Mouse (Mus musculus) forebrain, embryonic 12.5 days (tissue): ENCODE results near the gene Pik3ca. TPM values are rescaled to one million over a fixed set of nuclear protein-coding genes. Genes with fewer than 3 reads are reported as not detected.

Source experiments
- ATAC-seq: fragments of 200-750 bp; cut with Nextera tagmentation; 2 replicates; pipeline ENCODE4 v1.8.0; 2017; ENCODE audit warnings: moderate TSS enrichment; ENCODE audit not compliant: low FRiP score
- H3K27ac ChIP-seq: fragments of 300-500 bp; sonication (generic); 2 replicates; pipeline ENCODE4 v1.5.1; 2016; ENCODE audit warnings: mild to moderate bottlenecking
- H3K27me3 ChIP-seq: fragments of 300-500 bp; sonication (generic); 2 replicates; pipeline ENCODE4 v1.6.1; 2016; ENCODE audit warnings: mild to moderate bottlenecking
- H3K36me3 ChIP-seq: fragments of 300-500 bp; sonication (generic); replicated peaks from 2 replicates; pipeline ENCODE4 v1.6.1; 2016; ENCODE audit warnings: mild to moderate bottlenecking
- H3K4me1 ChIP-seq: fragments of 300-500 bp; sonication (generic); 2 replicates; pipeline ENCODE4 v1.6.1; 2016
- H3K4me2 ChIP-seq: fragments of 300-500 bp; sonication (generic); 2 replicates; pipeline ENCODE4 v1.6.1; 2016; ENCODE audit warnings: mild to moderate bottlenecking, moderate library complexity
- H3K4me3 ChIP-seq: fragments of 300-500 bp; sonication (generic); replicated peaks from 2 replicates; pipeline ENCODE4 v1.5.1; 2016; ENCODE audit warnings: mild to moderate bottlenecking
- H3K9ac ChIP-seq: fragments of 300-500 bp; sonication (generic); 2 replicates; pipeline ENCODE4 v1.6.1; 2016; ENCODE audit warnings: mild to moderate bottlenecking
- H3K9me3 ChIP-seq: fragments of 300-500 bp; sonication (generic); 2 replicates; pipeline ENCODE4 v1.6.1; 2016
- WGBS: fragments of 180-500 bp; shearing (Covaris S2); methylation state at CpG from one replicate; pipeline ENCODE4 v1.1.7; 2016; 5-methylcytosine and 5-hydroxymethylcytosine counted together
- polyA plus RNA-seq: library from polyadenylated mRNA; unstranded; fragments of >200 nt; fragmentation: Nextera tagmentation; extraction: Ambion mirVana; gene quantifications from 2 replicates; pipeline ENCODE4 v1.2.1, GENCODE M21; 2016

Pik3ca gene
- polyA plus RNA-seq, 1 experiment from 2014 or later: 12.9 TPM

DNA sequence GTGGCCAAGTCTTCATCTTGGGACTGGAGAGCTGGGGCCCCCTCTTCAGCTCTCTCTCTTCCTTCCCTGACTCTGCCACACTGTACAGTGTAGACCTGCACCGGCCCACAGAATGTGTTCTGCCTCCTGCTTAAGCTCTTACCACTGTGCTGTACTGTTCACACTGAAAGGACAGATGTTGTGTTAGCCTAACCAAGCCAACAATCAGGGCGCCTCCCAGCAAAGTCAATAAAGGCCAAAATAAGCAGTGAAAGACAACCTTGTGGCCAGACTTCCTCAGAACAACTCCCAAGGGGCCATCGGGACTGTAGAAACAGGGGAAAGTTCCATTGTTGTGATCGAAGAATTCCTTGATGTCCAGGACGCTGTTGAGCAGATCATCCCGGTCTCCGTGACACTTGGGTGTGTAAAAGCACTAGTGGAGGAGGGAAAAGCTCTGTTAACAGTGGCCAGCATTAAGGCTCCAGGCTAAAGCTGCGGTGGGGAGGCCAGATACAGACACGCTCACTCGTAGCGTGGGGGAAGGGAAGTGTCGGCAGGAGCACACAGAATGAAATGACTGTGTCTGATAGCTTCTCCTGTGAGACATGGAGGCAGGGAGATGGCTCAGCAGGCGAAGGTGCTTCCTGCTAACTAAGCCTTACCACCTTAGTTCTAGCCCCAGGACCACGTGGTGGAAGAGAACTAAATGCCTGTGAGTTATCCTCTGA lies 74.9 kb downstream of the Pik3ca start:
- Histone ChIP-seq H3K4me2 (no peak overlapping the region), H3K4me1 (no peaks in the 10 kb centered on the region; the same call in 1 of the 2 replicates), H3K27ac (no peak overlapping the region), H3K9me3 (no peaks in the 10 kb centered on the region), H3K4me3 (no peak overlapping the region), H3K9ac (no peak overlapping the region), H3K36me3 (no peaks in the 10 kb centered on the region), H3K27me3 (no peaks in the 10 kb centered on the region)
- 87% methylated on average over 14 of the region's 14 CpGs for WGBS
- no peak for ATAC-seq

DNA sequence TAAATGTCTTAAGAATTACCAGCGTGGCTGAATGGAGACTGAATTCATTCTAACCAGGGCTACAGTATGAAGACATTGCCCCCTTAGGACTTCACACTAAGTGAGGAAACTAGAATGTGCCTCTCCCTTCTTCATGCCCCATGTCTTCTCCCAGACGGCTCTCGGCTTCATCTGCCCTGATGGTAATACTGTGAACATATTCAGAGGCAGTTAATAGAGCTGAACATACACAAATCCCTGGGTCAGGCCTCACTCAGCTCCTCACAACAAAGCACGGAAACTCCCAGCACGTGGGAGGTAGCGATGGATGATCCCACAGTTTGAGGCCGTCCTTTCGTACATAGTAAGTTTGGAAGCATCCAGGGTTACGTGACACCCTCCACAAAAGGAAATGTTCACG lies 75.7 kb downstream of the Pik3ca start:
- Histone ChIP-seq H3K27me3 (no peaks in the 10 kb centered on the region), H3K9me3 (no peaks in the 10 kb centered on the region), H3K4me1 (no peaks in the 10 kb centered on the region; the same call in 1 of the 2 replicates), H3K4me2 (no peak overlapping the region), H3K36me3 (no peaks in the 10 kb centered on the region), H3K4me3 (no peak overlapping the region), H3K9ac (no peak overlapping the region), H3K27ac (no peak overlapping the region)
- 90% methylated on average over 10 of the region's 10 CpGs for WGBS
- ATAC-seq: no peak

GRCm38 (mm10) chr3:32479961-32480360 lies 82.5 kb downstream of the Pik3ca start:
- no peak overlapping the region for H3K27ac ChIP-seq
- WGBS: 90% methylated on average over 7 of the region's 7 CpGs
- H3K36me3 ChIP-seq: no peaks in the 10 kb centered on the region
- no peak overlapping the region for H3K9ac ChIP-seq
- ATAC-seq: no peak
- H3K9me3 ChIP-seq: no peaks in the 10 kb centered on the region
- H3K4me3 ChIP-seq: no peak overlapping the region
- H3K4me2 ChIP-seq: no peak overlapping the region
- H3K27me3 ChIP-seq: no peaks in the 10 kb centered on the region
- no peaks in the 10 kb centered on the region for H3K4me1 ChIP-seq

DNA sequence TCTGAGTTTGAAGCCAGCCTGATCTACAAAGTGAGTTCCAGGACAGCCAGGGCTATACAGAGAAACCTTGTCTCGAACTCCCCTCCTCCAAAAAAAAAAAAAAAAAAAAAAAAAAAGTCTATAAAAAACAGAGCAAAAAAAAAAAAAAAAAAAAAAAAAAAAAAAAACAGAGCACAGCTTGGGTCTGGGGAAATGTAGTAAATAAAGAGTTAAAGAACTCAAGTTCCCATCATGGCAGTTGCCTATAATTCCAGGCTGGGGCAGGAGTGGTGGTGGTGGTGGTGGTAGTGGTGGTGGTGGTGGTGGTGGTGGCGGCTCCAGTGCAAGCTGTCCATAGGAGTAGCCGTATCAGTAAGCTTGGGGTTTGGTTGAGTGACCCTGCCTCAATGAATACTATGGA lies 85.6 kb downstream of the Pik3ca start:
- ATAC-seq: no peak
- no peaks in the 10 kb centered on the region for H3K4me1 ChIP-seq
- H3K27me3 ChIP-seq: no peaks in the 10 kb centered on the region
- no peak overlapping the region for H3K4me2 ChIP-seq
- no peaks in the 10 kb centered on the region for H3K9me3 ChIP-seq
- no peak overlapping the region for H3K4me3 ChIP-seq
- no peaks in the 10 kb centered on the region for H3K36me3 ChIP-seq
- 79% methylated on average over 3 of the region's 3 CpGs for WGBS
- no peak overlapping the region for H3K9ac ChIP-seq
- H3K27ac ChIP-seq: no peak overlapping the region

- Histone ChIP-seq H3K4me2 (no peak overlapping the region), H3K4me1 (no peaks in the 10 kb centered on the region), H3K9me3 (no peaks in the 10 kb centered on the region), H3K27ac (no peak overlapping the region), H3K36me3 (no peaks in the 10 kb centered on the region), H3K27me3 (no peaks in the 10 kb centered on the region), H3K4me3 (no peak overlapping the region), H3K9ac (no peak overlapping the region)
- WGBS: 84% methylated on average over 4 of the region's 4 CpGs
- ATAC-seq: no peak
Observed at GRCm38 (mm10) chr3:32486543-32486942, 89.1 kb downstream of the Pik3ca start.

GRCm38 (mm10) chr3:32488172-32488571 lies 90.7 kb downstream of the Pik3ca start:
- no peaks in the 10 kb centered on the region for H3K36me3 ChIP-seq
- H3K4me3 ChIP-seq: no peak overlapping the region
- no peak overlapping the region for H3K9ac ChIP-seq
- H3K9me3 ChIP-seq: no peaks in the 10 kb centered on the region
- no peaks in the 10 kb centered on the region for H3K27me3 ChIP-seq
- H3K4me1 ChIP-seq: no peaks in the 10 kb centered on the region
- ATAC-seq: no peak
- WGBS: 83% methylated on average over 6 of the region's 6 CpGs
- no peak overlapping the region for H3K27ac ChIP-seq
- H3K4me2 ChIP-seq: no peak overlapping the region

- Histone ChIP-seq H3K9ac (no peak overlapping the region), H3K4me3 (no peak overlapping the region), H3K4me1 (peaks cover 4% of the 10 kb centered on the region), H3K27ac (no peak overlapping the region), H3K27me3 (no peaks in the 10 kb centered on the region), H3K4me2 (no peak overlapping the region), H3K9me3 (no peaks in the 10 kb centered on the region), H3K36me3 (no peaks in the 10 kb centered on the region)
- 88% methylated on average over 15 of the region's 15 CpGs for WGBS
- no peak for ATAC-seq
Observed at GRCm38 (mm10) chr3:32490076-32490927, 92.8 kb downstream of the Pik3ca start.

DNA sequence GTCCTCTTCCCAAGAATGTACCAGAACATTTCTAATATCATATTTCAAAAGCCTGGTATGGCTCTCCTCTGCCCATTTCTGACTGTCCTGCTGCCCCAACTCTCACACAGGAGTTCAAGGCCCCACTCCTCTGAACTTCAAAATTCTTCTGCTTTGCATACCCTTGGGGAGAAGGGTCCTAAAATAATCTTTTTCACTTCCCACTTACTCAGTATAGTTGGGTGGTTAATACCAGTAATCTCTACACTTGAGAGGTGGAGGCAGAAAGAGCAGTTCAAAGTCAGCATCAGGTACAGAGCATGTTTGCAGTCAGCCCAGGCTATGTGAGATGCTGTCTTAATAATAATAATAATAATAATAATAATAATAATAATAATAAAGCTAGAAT lies 93.5 kb downstream of the Pik3ca start:
- Histone ChIP-seq H3K27me3 (no peaks in the 10 kb centered on the region), H3K27ac (no peak overlapping the region), H3K36me3 (no peaks in the 10 kb centered on the region), H3K4me2 (no peak overlapping the region), H3K4me1 (peaks cover 10% of the 10 kb centered on the region), H3K9me3 (no peaks in the 10 kb centered on the region), H3K4me3 (no peak overlapping the region), H3K9ac (no peak overlapping the region)
- no peak for ATAC-seq

GRCm38 (mm10) chr3:32492097-32493090 lies 94.9 kb downstream of the Pik3ca start, which contains the start of gene Kcnmb3:
Gene Kcnmb3, minus strand, starts transcription at chr3:32492231.
- ATAC-seq: no peak
- no peak within 1 kb of the TSS for H3K4me2 ChIP-seq
- WGBS: 81% methylated on average over 11 of the region's 11 CpGs
- no peaks in the 10 kb centered on the region for H3K9me3 ChIP-seq
- no peaks in the 10 kb centered on the region for H3K36me3 ChIP-seq
- H3K4me3 ChIP-seq: no peak within 1 kb of the TSS
- peaks cover 18% of the 10 kb centered on the region for H3K4me1 ChIP-seq
- H3K27me3 ChIP-seq: no peaks in the 10 kb centered on the region
- no peak within 1 kb of the TSS for H3K9ac ChIP-seq
- H3K27ac ChIP-seq: no peak within 1 kb of the TSS

- no peaks in the 10 kb centered on the region for H3K27me3 ChIP-seq
- 89% methylated on average over 8 of the region's 8 CpGs for WGBS
- no peaks in the 10 kb centered on the region for H3K9me3 ChIP-seq
- no peak overlapping the region for H3K27ac ChIP-seq
- peaks cover 18% of the 10 kb centered on the region for H3K4me1 ChIP-seq
- no peak for ATAC-seq
- H3K4me3 ChIP-seq: no peak overlapping the region
- no peak overlapping the region for H3K9ac ChIP-seq
- H3K4me2 ChIP-seq: no peak overlapping the region
- H3K36me3 ChIP-seq: no peaks in the 10 kb centered on the region
Observed at GRCm38 (mm10) chr3:32494387-32495087, 97.1 kb downstream of the Pik3ca start.

DNA sequence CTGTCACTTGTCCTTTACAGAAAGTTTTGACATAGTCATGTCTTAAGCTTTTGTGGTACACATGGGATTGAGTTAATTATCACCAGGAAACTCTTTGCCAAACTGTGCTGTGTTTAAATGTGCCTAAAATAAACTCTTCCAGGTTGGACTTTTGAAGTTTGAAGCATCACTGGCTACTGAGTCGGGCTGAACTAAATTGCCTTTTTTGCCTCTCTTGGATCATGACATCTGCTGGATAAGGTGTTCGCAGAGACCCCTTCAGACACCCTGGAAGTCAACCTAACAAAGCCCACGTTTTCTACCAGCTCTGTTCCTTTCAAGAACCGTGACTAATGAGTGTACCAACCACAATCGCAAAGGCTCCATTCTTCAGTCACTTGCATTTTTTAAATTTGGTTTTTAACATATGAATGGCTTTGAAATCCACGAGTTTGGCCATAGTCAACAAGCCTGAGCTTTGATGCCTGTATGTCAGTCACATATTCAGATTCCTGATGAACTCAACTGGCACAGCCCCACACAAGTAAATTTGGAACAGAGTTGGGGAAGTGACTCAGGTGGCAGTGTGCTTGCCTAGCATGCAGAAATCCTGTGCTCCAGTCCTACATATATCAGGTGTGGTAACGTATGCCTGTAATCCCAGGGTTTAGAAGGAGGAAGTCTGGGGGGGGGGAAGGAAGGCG lies 97.8 kb downstream of the Pik3ca start:
- H3K27me3 ChIP-seq: no peaks in the 10 kb centered on the region
- no peaks in the 10 kb centered on the region for H3K9me3 ChIP-seq
- H3K4me2 ChIP-seq: no peak overlapping the region
- no peak overlapping the region for H3K9ac ChIP-seq
- no peak for ATAC-seq
- peaks cover 18% of the 10 kb centered on the region for H3K4me1 ChIP-seq
- no peak overlapping the region for H3K4me3 ChIP-seq
- 45% methylated on average over 8 of the region's 8 CpGs for WGBS
- H3K36me3 ChIP-seq: no peaks in the 10 kb centered on the region
- no peak overlapping the region for H3K27ac ChIP-seq
